Mouse (Mus musculus) forebrain, embryonic 10.5 days (tissue): ENCODE data around the gene Trmt1l. TPM values are rescaled to one million over a fixed set of nuclear protein-coding genes. Genes with fewer than 3 reads are reported as not detected.

Experiments
- DNase-seq: peaks from one replicate; pipeline ENCODE4 v3.0.0-alpha.2; 2017; ENCODE audit warnings: low spot score; ENCODE audit errors: extremely low spot score
- H3K27ac ChIP-seq: fragments of 300-500 bp; sonication (generic); 2 replicates; pipeline ENCODE4 v1.5.1; 2016; ENCODE audit warnings: mild to moderate bottlenecking
- H3K27me3 ChIP-seq: fragments of 300-500 bp; sonication (generic); 2 replicates; pipeline ENCODE4 v1.6.1; 2016; ENCODE audit warnings: mild to moderate bottlenecking; ENCODE audit not compliant: poor library complexity, severe bottlenecking
- H3K36me3 ChIP-seq: fragments of 300-500 bp; sonication (generic); replicated peaks from 2 replicates; pipeline ENCODE4 v1.6.1; 2016; ENCODE audit warnings: mild to moderate bottlenecking, moderate library complexity
- H3K4me1 ChIP-seq: fragments of 300-500 bp; sonication (generic); 2 replicates; pipeline ENCODE4 v1.6.1; 2016
- H3K4me3 ChIP-seq: fragments of 300-500 bp; sonication (generic); 2 replicates; pipeline ENCODE4 v1.5.1; 2016; ENCODE audit warnings: mild to moderate bottlenecking, moderate library complexity
- H3K9me3 ChIP-seq: fragments of 300-500 bp; sonication (generic); 2 replicates; pipeline ENCODE4 v1.6.1; 2016; ENCODE audit warnings: mild to moderate bottlenecking, moderate library complexity
- WGBS: fragments of 180-500 bp; shearing (Covaris S2); methylation state at CpG from one replicate; pipeline ENCODE4 v1.1.7; 2016; 5-methylcytosine and 5-hydroxymethylcytosine counted together
- microRNA-seq: library from miRNA; unstranded; fragments of <30 nt; microRNA quantifications from one replicate; pipeline ENCODE4, GENCODE M21; 2017
- polyA plus RNA-seq: library from polyadenylated mRNA; unstranded; fragments of >200 nt; fragmentation: Nextera tagmentation; extraction: Ambion mirVana; gene quantifications from 2 replicates; pipeline ENCODE4 v1.2.1, GENCODE M21; 2016

Trmt1l gene
- polyA plus RNA-seq, 1 experiment from 2014 or later = 46.7 TPM

GRCm38 (mm10) chr1:151498381-151498780 lies 70.0 kb downstream of the Trmt1l start:
- Histone ChIP-seq H3K27ac (no peak overlapping the region), H3K4me1 (peaks cover 28% of the 10 kb centered on the region), H3K9me3 (no peaks in the 10 kb centered on the region), H3K4me3 (peak overlapping the region; percentile 96; the same call in 1 of the 2 replicates), H3K36me3 (peaks cover 9% of the 10 kb centered on the region), H3K27me3 (peaks cover 6% of the 10 kb centered on the region; the same call in 1 of the 2 replicates)
- DNase-seq = no peak
- WGBS = 89% methylated on average over 3 of the region's 3 CpGs

GRCm38 (mm10) chr1:151499815-151500501 lies 71.6 kb downstream of the Trmt1l start:
- peak; percentile 77 for DNase-seq
- H3K27me3 ChIP-seq = peaks cover 6% of the 10 kb centered on the region; the same call in 1 of the 2 replicates
- H3K9me3 ChIP-seq = no peaks in the 10 kb centered on the region
- peak overlapping the region; percentile 99 for H3K27ac ChIP-seq
- H3K4me1 ChIP-seq = peaks cover 21% of the 10 kb centered on the region
- peak overlapping the region; percentile 96 for H3K4me3 ChIP-seq
- peaks cover 5% of the 10 kb centered on the region; the same call in 1 of the 2 replicates for H3K36me3 ChIP-seq
- whole genome bisulfite sequencing = under 1% methylated on average over 55 of the region's 59 CpGs

- under 1% methylated on average over 70 of the region's 90 CpGs for WGBS
- Histone ChIP-seq H3K4me3 (peak within 1 kb of the TSS; percentile 96), H3K36me3 (0 out of 2 replicates have a peak, but pooled peaks cover 5% of the 10 kb centered on the region)
Observed at GRCm38 (mm10) chr1:151500531-151501361, 72.4 kb downstream of the Trmt1l start, which contains the start of gene Rnf2. Gene Rnf2 (minus strand): TSS chr1:151500955.

More at GRCm38 (mm10) chr1:151500531-151501361, 72.4 kb downstream of the Trmt1l start, which contains the start of gene Rnf2:
- Histone ChIP-seq H3K4me1 (peaks cover 21% of the 10 kb centered on the region), H3K9me3 (no peaks in the 10 kb centered on the region), H3K27me3 (peaks cover 6% of the 10 kb centered on the region; the same call in 1 of the 2 replicates), H3K27ac (peak within 1 kb of the TSS; percentile 99)
- peak; percentile 90 for DNase-seq

Small RNA genes lying within 50 kb of the gene (microRNA-seq; reads per million reads assigned to microRNA genes)
- 2.4 reads per million for gene Mir7682

Other genes with a start within 250 kb of the Trmt1l start
- gene Gm47985, start 246.0 kb upstream of the Trmt1l start, polyA plus RNA-seq = 0.27 and 0.41 TPM in 2 replicates
- gene Gm8947, start 236.2 kb upstream of the Trmt1l start, polyA plus RNA-seq = 0.14 and 0.42 TPM in 2 replicates
- not detected in 2 replicates for gene Gm47995, start 230.1 kb upstream of the Trmt1l start, polyA plus RNA-seq
- not detected in 2 replicates for gene 3110040M04Rik, start 224.4 kb upstream of the Trmt1l start, polyA plus RNA-seq
- not detected in 2 replicates for gene Gm47996, start 218.4 kb upstream of the Trmt1l start, polyA plus RNA-seq
- 442 and 458 TPM in 2 replicates for gene Ivns1abp, start 84.1 kb upstream of the Trmt1l start, polyA plus RNA-seq
- gene Swt1, start 87 bp upstream of the Trmt1l start, polyA plus RNA-seq = 18.0 and 18.9 TPM in 2 replicates
- gene Rnf2, start 72.4 kb downstream of the Trmt1l start, polyA plus RNA-seq = 115 and 118 TPM in 2 replicates
- gene Fam129a, start 142.6 kb downstream of the Trmt1l start, polyA plus RNA-seq = 0.46 and 0.59 TPM in 2 replicates